Mouse (Mus musculus) embryo, embryonic 11 days (tissue): ENCODE results near the gene Cpt1a.

Experiments
- DNase-seq: peaks from one replicate; pipeline ENCODE4 v3.0.0-alpha.2; 2015

Gene Cpt1a

DNA sequence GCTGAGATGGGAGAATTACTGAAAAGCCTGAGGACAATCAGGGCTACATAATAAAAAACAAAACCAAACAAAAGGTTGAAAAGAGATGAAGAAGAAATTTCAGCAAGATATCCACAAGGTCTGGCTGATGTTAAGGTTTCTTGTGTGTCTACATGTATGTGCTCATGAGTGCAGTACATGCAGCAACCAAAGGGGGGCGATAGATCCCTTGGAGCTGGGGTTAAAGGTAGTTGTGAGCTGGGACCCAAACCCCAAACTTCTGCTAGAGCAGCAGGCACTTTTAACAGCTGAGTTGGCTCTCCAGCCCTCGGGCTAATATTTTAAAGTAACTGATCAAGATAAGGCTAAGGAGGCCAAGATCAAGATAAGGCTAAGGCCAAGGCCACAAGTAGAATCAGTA, 51.9 kb downstream of the Cpt1a start:
- no peak for DNase-seq

DNA sequence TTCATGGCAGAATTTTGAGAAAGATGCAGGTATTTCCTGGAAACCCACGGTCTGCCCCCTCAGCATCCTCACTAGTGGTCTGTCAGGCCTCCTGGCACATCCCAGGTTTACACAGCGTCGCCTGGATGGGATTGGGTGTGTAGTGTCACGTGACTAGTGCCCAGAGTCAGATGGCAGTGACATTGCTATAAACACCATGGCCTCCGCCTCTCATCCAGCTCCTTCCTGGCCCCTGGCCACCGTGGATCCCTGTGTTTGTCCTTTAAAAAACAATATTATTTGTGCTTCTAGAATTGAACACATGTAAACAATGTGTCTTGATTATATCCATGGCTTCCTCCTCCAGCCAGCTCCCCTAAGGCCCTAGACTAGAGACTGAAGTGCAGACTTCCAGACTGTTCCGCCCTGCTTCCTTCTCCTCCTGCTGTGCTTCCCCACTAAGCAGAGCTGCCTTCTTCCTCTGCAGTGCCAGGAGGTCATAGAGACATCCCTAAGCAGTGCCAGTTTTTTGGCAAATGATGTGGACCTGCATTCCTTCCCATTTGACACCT, 53.9 kb downstream of the Cpt1a start:
- no peak for DNase-seq

DNA sequence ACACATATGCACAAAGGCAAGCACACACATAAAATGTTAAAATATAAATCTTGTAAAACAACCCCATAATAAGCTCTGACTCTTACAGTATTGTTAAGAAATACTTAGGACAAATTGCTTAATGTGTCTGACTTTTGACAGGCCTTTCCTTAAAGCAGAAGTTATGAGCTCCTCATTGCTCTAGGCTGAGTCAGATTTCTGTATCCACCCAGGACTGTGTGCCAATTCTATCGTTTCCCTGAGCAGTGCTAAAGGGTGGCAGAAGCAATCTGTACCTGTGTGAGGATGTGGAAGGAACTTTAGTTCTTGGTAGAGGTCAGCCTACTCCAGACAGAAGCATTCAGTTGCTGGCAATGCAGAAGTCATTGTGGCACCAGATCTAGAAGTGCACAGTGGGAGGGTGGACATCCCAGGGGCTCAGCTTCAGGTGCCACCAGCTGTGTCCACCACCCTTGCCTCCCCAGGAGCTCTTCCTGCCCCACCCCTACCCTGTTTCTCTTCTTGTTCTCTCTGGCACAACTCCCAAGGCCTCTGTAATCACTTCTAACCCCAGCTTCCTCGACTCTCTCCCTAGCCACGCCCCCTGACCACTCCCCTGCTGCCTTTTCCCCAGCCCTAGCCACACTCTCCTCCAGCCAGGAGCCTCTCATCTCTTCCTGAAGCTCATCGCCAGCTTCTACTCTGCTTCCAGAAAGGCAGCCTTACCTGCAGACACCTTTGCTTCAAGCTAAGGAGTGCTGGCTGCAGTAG, 55.0 kb downstream of the Cpt1a start:
- DNase-seq, result no peak

DNA sequence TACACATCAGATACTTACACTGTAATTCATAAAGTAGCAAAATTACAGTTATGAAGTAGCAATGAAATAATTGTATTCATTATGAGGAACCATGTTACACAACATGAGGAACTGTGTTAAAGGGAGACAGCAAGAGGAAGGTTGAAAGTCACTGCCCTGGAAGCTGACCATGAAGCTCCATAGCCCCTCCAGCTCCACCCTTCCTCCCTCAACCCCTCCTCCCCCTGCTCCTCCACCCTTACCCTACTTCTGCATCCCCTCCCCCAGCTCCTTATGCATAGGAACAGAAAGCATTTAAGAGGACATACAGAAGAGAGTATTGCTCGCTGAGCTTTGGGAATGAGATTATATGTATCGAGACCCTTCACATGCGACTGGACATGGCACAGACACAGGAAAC, 56.5 kb downstream of the Cpt1a start:
- DNase-seq, result no peak

DNA sequence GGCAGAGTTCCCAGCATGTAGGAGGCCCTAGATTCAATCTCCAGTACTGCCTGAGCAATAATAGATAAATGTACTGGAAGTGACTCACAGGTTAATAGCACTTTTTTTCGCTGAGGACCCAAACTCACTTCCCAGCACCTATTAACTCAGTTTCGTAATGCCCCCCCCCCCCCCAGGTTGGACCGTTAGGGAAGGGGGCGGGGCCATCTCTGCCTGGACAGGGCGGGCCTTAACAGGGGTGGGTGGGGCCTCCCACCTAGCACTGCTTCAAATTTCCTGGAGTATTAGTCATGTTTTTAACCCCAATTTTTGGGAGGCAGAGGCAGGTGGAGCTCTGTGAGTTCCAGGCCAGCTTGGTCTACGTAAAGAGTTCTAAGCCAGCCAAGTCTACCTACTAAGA, 65.9 kb downstream of the Cpt1a start:
- no peak for DNase-seq

DNA sequence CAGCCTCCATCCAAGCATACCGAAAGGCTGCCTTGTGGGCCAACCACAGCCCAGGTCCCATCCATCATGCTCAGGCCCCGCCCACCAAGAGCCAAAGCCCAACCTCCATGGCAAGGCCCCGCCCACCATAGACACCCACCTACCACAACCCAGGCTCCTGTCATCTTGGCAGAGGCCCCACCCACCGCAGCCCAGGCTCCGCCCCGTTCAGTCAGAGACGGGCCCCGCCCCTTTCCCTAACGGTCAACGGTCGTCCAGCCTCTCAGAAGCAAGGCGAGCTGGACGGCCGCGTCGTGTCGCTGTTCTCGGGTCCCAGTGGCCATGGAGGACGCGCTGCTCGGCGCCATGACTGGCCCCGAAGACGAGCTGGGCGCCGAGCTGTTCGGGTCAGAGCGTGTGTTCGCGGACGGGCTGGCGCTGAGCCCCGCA, 66.5 kb downstream of the Cpt1a start, which contains the start of gene Tesmin:
Gene Tesmin (plus strand): TSS at position 229 of the 429 bp plus-strand sequence.
- peak; percentile 89 for DNase-seq

DNA sequence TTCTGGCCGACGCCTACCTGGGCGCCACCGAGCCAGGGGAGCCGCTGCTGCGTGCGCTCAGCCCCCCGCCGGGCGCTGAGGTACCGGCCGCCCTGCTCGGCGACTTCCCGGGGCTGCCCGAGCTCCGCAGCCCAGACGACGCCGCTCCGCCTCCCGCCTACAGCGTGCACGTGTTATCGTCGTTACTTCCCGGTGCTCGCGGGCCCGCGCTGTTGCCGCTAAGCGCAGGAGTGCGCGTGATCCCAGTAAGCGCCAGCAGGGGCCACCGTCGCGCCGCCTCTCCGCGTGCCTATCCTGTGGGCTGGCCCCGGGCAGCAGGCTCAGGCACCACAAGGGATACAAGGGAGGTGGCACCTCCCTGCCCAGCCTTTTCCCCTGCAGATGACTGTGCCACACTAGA, 67.0 kb downstream of the Cpt1a start:
- peak; percentile 89 for DNase-seq

DNA sequence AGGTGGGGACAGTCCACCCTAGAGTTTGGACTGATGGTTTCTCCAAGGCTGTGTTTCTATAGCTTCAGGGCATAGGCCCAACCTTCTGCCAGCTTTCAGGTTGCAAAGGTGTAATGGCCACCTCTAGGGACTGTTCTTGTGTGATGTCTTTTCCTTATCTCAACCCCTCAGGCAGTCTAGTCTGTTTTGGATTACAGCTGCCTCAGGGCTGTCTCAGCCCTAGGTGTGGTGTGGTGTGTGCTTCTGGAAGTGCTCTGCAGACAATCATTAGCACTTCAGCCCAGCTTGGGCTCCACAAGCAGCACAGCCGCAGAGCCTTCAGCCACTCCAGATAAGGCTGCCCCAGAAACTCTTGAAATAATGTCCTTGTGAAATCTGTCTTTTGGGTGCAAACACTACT, 70.2 kb downstream of the Cpt1a start:
- DNase-seq, result no peak

DNA sequence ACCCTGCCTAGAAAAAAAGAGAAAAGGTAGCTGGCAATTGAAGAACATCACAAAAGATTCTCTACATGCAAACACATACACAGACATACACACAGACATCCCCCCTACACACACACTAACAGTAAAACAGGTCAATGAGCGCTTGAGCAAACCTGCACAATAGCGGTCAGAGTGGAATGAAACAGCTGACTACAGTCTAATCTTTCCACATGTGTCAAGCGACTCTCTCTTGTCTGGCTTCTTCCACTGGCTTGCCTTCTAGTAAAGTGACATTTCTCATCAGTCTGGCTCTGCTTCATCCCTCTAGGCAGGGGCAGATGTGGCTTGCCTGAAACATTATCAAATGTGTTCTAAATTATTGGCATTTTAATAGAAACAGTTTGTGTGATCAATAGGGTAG, 72.1 kb downstream of the Cpt1a start:
- DNase-seq, result no peak

DNA sequence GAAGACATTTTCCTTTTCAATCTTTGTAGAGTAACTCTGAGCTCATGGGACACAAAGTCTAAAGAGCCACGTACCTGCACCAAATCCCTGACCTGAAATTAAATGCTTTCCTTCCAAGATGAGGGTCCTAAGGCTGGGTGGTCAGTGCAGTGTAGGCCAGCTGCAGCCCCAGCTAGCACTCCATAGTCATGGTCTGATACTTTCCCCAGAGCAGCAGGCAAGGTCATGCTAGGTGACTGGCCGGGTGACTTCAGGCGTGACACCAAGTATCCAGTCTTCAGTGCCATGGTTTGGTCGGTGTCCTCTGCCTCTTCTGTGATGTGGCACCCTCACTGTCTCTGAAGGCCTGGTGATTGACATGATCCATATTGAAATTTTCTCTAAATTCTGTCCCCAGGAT, 77.9 kb downstream of the Cpt1a start:
- DNase-seq, result no peak

DNA sequence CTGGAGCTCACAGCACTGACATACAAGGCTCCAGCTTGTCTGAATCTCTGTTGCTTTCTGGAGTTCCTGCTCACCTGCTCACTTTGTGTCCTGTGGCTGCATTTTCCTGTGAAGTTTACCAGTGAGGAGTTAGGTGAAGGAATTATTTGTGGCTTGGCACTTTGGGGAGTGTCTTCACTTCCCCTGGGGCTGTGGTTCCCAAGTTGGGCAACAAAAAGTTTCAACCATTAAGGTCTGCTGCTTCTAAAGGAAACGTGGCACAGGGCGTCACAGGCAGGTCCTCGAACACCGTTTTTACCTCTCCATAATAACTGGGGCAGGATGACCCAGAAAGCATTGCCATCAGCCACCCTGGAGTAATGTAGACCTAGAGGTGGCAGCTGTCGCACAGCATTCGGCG, 79.4 kb downstream of the Cpt1a start:
- DNase-seq, result no peak

DNA sequence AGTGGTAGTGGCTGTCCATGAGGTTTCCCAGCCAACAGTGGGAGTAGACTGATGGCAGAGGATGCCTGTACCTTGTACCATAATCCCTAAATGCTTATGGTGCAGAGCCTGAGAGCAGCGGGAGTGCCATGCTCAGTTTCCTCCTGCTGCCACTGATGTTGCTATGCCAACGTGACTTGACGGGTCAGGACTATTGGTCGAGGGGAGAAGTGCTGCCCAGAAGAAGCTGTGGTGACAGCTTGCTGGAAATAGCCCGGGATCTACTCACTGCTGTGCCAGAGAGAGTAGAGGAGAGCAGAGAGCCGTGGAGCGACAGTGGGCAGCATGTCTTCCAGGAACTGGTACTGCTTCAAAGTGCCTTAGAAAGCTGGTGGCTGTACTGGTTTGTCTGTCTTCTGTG, 79.8 kb downstream of the Cpt1a start:
- no peak for DNase-seq

DNA sequence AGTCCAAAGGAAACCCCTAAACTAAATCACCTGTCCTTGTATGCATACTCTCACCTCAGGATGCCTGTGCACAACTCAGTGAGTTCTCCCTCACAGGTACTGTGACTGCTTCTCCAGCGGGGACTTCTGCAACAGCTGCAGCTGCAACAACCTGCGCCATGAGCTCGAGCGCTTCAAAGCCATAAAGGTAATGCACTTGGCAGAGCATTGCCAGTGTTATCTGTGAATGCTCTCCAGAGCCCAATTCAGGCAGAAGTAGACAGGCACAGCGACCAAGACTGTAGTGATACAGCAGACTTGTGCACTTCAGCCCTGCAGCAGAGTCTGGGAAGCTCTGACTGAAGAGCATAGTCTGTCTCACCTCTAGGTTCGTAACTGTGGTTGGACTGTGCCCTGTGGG, 80.3 kb downstream of the Cpt1a start:
- no peak for DNase-seq

DNA sequence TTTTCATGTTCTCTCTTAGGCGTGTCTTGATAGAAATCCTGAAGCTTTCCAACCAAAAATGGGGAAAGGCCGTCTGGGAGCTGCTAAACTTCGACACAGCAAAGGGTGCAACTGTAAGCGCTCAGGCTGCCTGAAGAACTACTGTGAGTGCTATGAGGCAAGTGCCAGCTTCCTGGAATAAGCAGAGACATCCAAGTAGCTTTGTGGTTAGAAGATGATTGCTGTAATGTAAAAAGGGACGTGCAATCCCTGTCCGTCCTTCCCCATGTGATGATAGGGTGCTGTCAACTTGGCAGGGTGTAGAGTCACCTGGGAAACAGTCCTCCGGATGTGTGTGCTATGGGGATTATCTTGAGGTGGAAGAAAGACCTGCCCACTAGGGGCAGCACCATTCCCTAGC, 81.9 kb downstream of the Cpt1a start:
- DNase-seq, result no peak

DNA sequence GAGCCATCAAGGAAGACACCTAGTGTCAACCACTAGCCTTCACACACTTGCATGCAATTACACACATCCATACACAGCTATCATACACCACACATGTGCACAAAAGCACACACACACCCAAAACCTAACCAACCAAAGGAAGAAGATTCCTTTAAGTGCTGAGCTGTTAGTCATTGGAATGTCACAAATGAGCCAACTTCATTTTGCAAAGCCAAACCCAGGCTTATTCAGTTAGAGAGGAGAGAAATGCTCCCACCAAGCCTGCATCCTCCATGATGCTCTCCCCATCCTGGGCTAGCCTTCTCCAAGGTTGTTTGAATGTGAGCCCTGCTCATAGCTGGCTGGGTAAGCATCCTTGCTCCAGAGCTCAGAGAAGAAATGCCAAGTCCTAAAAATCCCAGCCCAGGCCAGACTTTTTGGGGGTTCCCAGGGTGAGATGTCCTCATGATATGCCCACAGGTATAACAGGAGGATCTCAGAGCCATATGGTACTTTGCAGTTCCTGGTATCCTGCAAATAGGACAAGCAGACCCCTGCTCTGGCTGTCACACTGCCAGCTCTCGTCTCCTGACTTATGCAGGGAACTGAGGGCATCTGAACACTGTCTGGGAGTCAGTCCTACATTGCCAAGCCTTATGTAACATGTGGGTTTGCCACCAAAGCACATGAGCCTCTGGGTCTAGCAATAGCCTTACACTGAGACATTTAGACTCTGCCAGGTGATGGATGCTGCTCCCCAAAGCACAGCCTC, 83.6 kb downstream of the Cpt1a start:
- DNase-seq, result no peak

DNA sequence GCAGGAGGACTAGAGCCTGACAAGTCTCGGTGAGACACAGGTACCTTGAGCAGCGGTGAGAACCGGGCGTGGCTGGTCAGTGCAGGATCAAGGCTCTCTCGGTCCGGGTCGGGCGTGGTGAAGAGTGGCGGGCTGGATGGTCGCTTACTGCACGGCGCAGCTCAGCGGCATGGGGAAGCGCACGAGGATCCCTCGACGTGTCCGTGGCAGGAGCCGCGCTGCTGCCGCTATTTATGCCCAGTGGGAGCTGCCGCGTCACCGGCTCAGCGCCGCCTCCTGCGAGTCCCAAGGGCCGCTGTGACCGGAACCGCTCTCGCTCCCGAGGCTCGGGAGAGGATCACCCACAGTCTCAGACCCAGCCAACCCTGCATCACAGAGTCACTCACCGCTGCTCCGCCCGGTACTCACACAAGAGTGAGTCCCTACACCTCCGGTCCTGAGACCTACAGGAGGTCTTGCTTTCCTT, 92.2 kb downstream of the Cpt1a start, which contains the start of gene Gal:
Gene Gal (minus strand): TSS at position 277 of the 466 bp plus-strand sequence.
- DNase-seq, result peak; percentile 37

DNA sequence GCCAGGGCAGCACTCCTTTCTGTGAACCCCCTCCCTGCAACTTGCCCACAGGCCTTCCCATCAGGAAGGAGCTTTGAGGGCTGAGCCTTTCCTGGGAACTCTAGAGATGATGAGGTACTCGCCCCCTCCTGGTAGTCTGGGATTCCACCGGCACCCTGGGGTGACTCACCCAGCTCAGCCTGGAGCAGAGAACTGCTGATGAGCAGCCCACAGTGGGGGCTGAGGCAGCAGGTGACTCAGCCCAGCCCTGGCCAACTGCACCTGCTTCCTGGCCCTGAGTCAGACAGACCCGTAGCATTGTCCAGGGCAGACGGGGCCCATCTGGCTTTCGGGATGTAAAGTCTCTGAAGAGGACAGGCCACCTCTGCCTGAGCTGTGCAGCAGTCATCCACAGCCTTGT, 97.1 kb downstream of the Cpt1a start:
- no peak for DNase-seq

DNA sequence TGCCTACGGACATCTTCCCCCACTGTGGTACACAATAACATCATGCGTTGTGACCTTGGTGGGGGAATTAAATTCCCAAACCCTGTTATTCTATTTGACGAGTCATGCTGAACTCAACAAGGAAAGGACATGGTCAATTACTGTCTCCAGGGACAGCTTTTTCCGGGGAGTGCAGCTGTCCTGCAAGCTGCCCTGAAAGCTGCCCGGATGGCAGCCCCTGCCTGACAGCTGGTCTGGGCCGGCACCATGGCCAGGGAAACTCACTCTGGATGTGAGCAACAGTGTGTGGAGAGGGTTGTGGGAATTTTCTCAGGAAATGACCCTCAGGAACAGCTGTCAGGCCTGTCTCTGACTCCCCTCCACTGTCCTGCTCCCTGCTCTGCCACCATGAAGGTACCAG, 100.4 kb downstream of the Cpt1a start:
- peak; percentile 29 for DNase-seq

DNA sequence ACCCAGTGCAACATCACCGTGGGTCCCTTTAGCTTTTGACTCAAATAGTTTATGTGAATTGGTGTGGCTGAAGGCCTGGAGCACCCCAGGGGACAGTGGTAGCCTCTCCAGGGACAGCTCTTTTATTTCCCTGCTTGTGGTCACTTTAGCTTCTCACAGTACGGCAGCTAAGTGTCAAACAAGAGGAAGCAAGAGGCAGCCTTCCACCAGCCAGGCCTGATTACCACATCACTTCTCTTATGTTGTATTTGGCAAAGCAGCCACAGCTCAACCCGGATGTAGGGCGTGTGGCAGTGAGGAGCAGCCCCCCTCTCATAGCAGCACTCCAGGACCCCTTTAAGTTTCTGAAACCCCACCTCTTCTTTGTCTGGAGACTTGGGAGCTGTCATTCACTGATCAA, 100.8 kb downstream of the Cpt1a start:
- DNase-seq, result no peak

DNA sequence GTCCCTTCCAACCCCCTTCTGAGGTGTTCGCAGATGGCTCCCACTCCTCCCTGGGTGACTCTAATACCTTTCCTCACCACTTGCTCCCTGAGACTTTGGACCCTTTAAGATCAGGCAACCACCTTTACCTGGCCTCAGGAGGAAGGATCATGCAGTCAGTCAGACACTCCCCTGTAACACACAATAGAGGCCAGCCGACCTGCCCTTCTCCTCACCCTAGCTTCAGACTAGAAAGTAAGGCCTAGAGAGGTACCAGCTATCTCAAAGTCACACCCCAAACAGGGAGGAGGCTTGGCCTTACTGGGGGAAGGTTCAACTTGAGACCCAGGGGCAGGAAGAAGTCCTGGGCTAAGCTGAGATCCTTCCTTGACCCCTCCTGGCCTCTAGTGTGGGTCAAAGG, 102.1 kb downstream of the Cpt1a start:
- no peak for DNase-seq

DNA sequence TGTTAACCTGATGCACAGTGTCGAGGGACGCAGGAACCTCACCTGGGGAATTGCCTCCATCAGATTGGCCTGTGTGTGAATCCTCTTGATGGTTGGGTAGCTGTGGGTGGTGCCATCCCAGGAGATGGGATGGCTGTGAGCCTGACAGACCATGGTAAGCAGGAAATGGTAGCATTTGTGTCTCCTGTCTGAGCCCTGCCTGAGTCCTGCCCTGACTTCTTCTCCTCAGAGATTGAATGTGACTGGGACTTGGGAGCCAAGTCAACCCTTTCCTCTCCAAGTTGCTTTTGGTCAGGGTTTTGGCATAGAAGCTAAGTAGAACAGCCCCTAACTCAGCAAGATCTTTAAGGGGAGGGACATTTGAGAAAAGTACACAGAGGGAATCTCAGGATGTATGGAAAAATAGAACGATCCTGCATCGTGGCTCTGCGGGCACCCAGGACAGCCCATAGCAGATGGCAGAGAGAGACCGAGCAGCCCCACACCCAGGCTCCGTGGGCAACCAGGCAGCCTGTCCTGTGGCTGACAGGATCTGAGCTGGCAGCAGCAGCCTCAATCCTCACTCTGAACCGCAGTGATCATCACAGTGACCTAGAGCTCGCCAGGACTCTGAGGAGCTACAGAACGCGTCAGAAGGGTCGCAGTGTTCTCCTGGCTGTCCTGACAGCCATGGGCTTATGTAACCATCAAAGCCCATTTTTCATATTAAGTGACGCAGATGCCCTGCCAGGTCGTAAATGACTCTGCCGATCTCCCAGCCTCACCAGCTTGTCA, 106.1 kb downstream of the Cpt1a start:
- DNase-seq, result no peak

DNA sequence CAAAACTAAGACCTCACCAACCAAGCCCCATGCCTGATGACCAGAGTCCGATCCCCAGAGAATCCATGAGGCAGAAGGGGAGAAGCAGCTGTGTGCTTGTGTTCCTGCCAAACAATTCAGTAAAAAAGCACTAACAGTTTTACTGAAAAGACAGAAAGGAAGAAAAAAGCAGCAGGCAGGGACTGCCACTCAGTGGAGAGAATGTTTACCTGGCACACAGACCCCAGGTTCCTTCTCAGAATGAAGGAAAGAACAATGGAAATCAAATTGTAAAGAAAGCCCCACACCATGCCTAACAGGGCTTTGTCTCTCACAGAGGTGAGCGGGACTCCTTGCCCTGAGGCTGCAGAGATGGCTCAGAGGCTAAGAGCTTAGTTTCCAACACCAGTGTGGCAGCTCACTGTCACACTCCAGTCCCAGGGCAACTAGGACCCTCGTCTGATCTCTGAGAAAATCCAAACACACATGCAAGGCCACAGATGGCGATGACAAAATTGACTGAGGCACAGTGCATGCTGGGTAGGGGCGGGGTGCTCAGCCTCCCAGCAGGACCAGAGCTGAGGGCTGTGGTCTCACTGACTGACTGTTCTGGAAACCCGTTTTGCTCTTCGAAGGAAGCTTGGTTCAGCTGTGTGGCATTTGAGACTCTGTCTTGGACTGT, 107.2 kb downstream of the Cpt1a start:
- no peak for DNase-seq

DNA sequence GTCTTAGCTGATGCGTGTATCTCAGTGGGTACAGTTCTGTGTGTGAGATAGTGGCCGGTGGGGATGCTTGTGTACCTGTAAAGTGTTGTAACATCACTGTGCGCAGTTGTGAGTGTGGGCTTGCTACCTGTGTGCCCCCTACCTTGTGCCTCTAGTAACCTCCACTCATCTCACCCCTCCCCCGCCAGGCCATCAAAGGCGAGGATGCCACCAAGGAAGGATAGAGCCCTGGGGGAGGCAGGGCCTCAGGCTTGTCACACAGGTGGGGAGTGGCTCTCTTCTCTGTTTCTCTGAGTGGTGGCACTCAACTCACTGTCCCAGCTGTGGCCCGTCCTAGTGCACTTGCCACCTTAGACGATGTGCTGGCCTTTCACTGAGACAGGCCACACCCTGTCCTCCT, 108.9 kb downstream of the Cpt1a start:
- DNase-seq, result no peak
